Mouse (Mus musculus) bone marrow, adult 2 months (tissue): ENCODE data around the gene Kctd21. TPM values are rescaled to one million over a fixed set of nuclear protein-coding genes. Genes with fewer than 3 reads are reported as not detected.

Source experiments
- H3K27ac ChIP-seq: fragments of 200-500 bp; 2 replicates; pipeline ENCODE4 v1.5.1; 2012; ENCODE audit warnings: low read depth, mild to moderate bottlenecking, control low read depth, inconsistent platforms, low read length; ENCODE audit not compliant: control insufficient read depth, poor library complexity, insufficient read depth
- H3K4me1 ChIP-seq: fragments of 200-500 bp; 2 replicates; pipeline ENCODE4 v1.6.1; 2011; ENCODE audit warnings: low read length; ENCODE audit not compliant: control insufficient read depth, insufficient read depth
- H3K4me3 ChIP-seq: fragments of 200-500 bp; replicated peaks from 2 replicates; pipeline ENCODE3; 2011; ENCODE audit warnings: mild to moderate bottlenecking, low read depth, low read length, control low read depth; ENCODE audit not compliant: control insufficient read depth
- CTCF ChIP-seq: fragments of 200-500 bp; IDR thresholded peaks from 2 replicates; pipeline ENCODE4 v1.5.1; 2011; ENCODE audit warnings: low read length, control low read depth; ENCODE audit not compliant: control insufficient read depth, insufficient read depth
- POLR2A ChIP-seq: fragments of 200-500 bp; IDR thresholded peaks from 2 replicates; pipeline ENCODE4 v1.6.1; 2011; ENCODE audit warnings: low read depth, mild to moderate bottlenecking, control low read depth, low read length, borderline replicate concordance; ENCODE audit not compliant: control insufficient read depth
- WGBS: fragments of 180-500 bp; shearing (Covaris S2); methylation state at CpG from one replicate; pipeline ENCODE4 v1.1.7; 2018; 5-methylcytosine and 5-hydroxymethylcytosine counted together
- polyA plus RNA-seq: library from polyadenylated mRNA; stranded (reverse); fragments of >200 nt; gene quantifications from 2 replicates; pipeline ENCODE4 v1.2.4, GENCODE M21; 2011; ENCODE audit warnings: low replicate concordance; ENCODE audit not compliant: missing spikeins, insufficient read depth, insufficient read length

The Kctd21 gene
- 0.65 and 1.2 TPM in 2 replicates for polyA plus RNA-seq

DNA sequence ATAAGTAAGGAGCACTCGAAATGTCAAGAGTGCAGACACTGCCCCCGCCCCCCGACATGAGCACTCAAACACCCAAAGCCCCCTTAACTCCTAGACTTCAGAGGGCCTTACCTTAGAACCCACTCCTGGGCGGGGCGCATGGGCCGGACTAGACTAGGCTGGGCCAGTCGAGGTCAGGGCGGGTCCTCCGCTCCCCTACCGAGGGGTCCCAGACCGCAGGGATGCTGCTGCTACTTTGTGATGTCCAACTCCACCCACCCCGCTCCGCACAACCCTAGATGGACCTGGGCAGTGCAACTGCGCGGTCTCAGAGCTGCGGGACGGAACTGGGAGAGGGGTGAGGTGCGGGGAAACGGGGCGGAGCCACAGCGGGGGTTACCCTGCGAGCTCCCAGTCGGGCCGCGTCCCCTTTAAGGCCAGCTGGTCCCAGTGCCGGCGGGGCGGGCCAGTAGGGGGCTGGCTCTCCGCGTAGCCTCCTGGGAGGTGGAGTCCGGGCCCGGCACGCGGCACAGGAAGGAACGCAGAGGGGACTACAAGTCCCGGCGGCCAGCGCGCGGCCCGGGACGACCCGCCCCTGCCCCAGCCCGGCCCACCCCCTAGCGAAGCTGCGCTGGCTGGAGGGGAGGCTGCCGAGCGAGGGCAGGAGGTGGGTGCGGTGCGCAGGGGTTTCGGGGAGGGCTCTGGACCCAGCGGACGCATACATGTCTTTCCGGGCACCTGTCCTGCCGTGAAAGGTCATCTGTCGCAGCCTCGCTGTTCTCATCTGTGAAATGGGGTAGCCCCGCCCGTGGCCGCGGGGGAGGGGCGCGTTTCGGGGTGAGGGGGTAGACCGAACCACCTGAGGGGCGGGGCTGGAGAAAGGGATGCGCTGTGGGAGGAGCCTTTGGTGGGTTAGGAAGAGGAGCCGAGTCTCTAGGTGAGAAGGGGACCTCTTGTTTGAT lies at the start of gene Kctd21, which contains the start of gene Usp35:
TSS of gene Kctd21 (plus strand) at position 602 of the 941 bp plus-strand sequence.
TSS of gene Usp35 (minus strand) at position 295 of the 941 bp plus-strand sequence.
- H3K4me1 ChIP-seq, result no peaks in the 10 kb centered on the region
- peak within 1 kb of the TSS; percentile 97 for H3K4me3 ChIP-seq
- TF ChIP-seq POLR2A, result peak; percentile 45; the same call in 1 of the 2 replicates
- TF ChIP-seq CTCF, result peak; percentile 13; the same call in 1 of the 2 replicates
- H3K27ac ChIP-seq, result peak within 1 kb of the TSS; percentile 50; the same call in 1 of the 2 replicates
- 1% methylated on average over 68 of the region's 68 CpGs for WGBS

DNA sequence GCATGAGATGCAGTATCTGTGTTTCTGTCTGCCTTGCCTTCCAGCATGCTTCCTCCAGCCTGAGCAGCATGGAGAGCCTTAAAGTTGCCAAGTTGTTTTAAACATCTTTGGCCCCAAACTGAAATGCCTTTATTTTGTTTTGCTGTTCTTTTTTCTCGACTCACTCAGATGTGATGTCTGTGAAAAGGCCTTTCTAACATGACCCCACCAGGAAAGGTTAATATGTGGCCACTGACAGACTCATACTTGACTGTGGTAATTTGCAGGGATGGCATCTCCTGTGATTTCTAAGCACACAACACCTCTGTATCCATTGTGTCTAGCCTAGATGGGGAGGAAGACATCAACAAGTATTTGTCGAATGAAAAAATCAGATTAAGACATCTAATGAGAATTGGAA lies 35.1 kb upstream of the Kctd21 start:
- H3K4me3 ChIP-seq, result no peak overlapping the region
- no peaks in the 10 kb centered on the region for H3K4me1 ChIP-seq
- 68% methylated on average over 2 of the region's 2 CpGs for WGBS
- no peak for TF ChIP-seq CTCF
- TF ChIP-seq POLR2A, result no peak
- no peak overlapping the region for H3K27ac ChIP-seq

DNA sequence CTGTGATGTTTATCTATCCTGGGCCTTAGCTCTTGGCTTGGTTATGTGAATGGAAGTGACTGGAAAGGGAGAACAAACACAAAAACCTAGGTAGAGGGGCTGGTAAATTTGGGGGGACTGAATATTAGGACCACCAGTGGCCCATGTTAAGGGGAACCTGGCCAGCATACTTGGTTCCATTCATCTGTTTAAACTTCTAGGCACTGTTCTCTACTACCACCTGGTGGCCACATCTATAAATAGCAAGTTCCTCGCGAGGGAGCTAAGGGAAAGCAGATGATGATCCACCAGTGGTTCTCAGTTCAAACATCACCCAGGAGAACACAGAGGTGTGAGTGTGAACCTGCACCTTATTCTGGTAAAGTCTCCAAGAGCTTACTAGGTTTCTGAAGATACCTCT lies 34.7 kb upstream of the Kctd21 start:
- no peak overlapping the region for H3K27ac ChIP-seq
- WGBS, result 2% methylated on average over 2 of the region's 2 CpGs
- no peaks in the 10 kb centered on the region for H3K4me1 ChIP-seq
- no peak for TF ChIP-seq POLR2A
- TF ChIP-seq CTCF, result peak; percentile 39; the same call in 1 of the 2 replicates
- H3K4me3 ChIP-seq, result no peak overlapping the region

DNA sequence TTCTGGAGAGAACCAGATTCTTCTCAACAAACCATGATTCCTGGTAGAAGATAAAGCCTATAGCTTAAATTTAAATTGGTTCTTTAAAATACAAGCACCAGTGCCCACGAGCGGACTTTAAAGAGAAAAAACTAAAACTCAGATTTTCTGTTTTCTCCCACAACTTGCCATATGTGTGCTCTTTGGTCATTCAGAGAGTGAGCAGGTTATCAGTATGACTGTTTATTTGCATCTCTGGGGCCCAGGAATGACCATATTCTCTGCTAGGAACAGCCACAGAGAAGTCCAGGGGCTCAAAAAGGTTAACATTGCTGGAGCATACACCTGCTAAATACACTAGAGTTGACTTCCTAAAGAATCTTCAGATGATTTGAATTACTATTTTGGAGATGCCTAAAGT lies 33.8 kb upstream of the Kctd21 start:
- no peak overlapping the region for H3K4me3 ChIP-seq
- WGBS, result 83% methylated on average over 2 of the region's 2 CpGs
- H3K27ac ChIP-seq, result no peak overlapping the region
- TF ChIP-seq POLR2A (no peak), CTCF (no peak)
- no peaks in the 10 kb centered on the region for H3K4me1 ChIP-seq

DNA sequence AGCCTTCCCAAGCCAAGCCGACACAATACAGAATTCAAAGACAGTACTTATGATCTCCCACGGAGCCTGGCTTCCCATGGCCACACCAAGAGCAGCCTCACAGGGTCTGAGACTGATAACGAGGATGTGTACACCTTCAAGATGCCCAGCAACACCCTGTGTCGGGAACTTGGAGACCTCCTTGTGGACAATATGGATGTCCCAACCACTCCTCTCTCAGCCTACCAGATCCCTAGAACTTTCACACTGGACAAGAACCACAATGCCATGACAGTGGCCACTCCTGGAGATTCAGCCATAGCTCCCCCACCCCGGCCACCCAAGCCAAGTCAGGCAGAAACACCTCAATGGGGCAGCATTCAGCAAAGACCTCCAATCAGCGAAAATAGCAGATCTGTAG lies 33.2 kb upstream of the Kctd21 start:
- no peak for TF ChIP-seq POLR2A
- TF ChIP-seq CTCF, result no peak
- 84% methylated on average over 6 of the region's 6 CpGs for WGBS
- H3K4me1 ChIP-seq, result no peaks in the 10 kb centered on the region
- H3K4me3 ChIP-seq, result no peak overlapping the region
- H3K27ac ChIP-seq, result no peak overlapping the region

DNA sequence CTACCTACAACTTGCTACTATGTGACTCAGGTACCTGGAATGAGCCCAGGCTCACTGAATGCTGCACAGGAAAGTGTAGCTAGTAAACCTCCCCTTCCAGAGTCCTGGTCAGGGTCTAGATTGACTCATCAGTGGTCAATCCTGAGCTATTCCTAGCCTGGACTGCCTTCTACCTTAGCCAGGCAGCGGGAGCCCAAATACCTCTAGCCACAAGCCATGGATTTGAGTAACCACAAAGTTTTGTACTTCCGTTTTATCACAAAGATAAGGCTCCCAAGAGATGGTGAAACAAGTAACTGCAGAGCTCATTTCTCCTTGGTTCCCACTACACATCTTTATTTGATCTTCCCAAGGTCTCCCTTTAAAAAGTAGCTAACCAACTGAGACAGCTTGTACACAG lies 31.2 kb upstream of the Kctd21 start:
- H3K27ac ChIP-seq, result no peak overlapping the region
- no peaks in the 10 kb centered on the region for H3K4me1 ChIP-seq
- no peak overlapping the region for H3K4me3 ChIP-seq
- WGBS, result 15% methylated on average over 2 of the region's 2 CpGs
- TF ChIP-seq CTCF (no peak), POLR2A (no peak)

DNA sequence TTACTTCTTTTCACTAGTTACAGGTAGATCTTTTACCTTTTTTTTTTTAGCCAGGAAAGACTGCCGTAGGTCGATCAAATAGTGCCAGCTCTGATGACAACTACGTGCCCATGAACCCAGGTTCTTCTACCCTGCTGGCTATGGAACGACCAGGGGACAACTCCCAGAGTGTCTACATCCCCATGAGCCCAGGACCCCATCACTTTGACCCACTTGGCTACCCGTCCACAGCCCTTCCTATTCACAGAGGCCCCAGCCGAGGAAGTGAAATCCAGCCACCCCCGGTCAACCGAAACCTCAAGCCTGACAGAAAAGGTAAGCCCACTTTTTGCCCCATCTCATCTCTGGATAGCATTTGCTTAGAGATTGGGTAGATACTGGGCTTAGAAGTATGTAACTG lies 30.8 kb upstream of the Kctd21 start:
- TF ChIP-seq POLR2A, result no peak
- TF ChIP-seq CTCF, result no peak
- H3K4me3 ChIP-seq, result no peak overlapping the region
- 56% methylated on average over 8 of the region's 8 CpGs for WGBS
- H3K4me1 ChIP-seq, result no peaks in the 10 kb centered on the region
- H3K27ac ChIP-seq, result no peak overlapping the region

DNA sequence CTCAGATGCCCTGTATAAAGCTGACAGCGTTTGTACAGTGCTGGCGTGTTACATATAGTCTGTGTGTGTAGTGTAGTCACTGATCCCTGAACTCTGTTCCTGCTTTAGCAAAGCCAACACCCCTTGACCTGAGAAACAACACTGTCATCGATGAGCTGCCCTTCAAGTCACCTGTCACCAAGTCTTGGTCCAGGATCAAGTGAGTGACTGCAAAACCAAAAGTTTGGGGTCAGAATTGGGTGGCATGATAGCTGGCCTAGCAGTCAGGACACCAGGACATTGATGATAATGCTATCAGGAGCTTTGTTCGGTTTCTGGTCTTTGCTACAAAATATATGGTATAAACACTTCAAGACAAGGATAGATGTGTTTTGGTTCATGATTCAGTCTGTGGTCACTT lies 29.9 kb upstream of the Kctd21 start:
- 79% methylated on average over 4 of the region's 4 CpGs for WGBS
- no peaks in the 10 kb centered on the region for H3K4me1 ChIP-seq
- no peak for TF ChIP-seq CTCF
- no peak for TF ChIP-seq POLR2A
- H3K27ac ChIP-seq, result no peak overlapping the region
- H3K4me3 ChIP-seq, result no peak overlapping the region

DNA sequence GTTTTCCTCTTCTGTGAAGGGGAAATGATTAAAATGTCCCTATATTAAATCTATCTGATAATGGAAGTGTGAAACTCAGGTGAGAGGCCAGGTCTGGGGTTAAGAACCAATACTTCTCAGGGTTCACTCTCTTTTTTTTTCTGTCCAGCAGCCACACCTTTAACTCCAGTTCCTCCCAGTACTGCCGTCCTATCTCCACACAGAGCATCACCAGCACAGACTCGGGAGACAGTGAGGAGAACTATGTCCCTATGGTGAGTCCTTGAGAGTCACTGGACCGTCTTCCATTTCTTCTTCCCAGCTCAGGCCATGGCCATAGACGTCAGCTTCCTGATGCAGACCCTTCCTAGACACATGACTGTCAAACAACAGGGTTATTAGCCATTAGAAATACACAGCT lies 29.3 kb upstream of the Kctd21 start:
- WGBS, result 74% methylated on average over 4 of the region's 4 CpGs
- TF ChIP-seq POLR2A (no peak), CTCF (no peak)
- H3K4me3 ChIP-seq, result no peak overlapping the region
- H3K27ac ChIP-seq, result no peak overlapping the region
- H3K4me1 ChIP-seq, result no peaks in the 10 kb centered on the region
